In genomic region chr2:157398539-157398938, GRCm38 (mm10) we compare ENCODE assay signal across 21 mouse cellular contexts. TPM values are rescaled to one million over a fixed set of nuclear protein-coding genes. Genes with fewer than 3 reads are reported as not detected.
DNase-seq lines count a peak whose midpoint lies in the region; ATAC-seq and TF ChIP-seq lines count a peak whose summit lies in the region.
"Had no signal": no experiment of that assay in that cellular context is flagged by ENCODE, and none has a peak within 500 bp of the region (broad histone marks: within the 10 kb centered on the region; RNA-seq: fewer than 3 reads in every experiment).

No protein-coding gene starts in this region.

- peak; percentile 30; the same call in 1 of the 2 replicates for TF ChIP-seq CTCF in kidney, postnatal 0 days (IDR thresholded peaks at IDR 0.05; ENCODE audit: low read depth)
- peak; percentile 25; the same call in 1 of the 2 replicates for TF ChIP-seq CTCF in brain, embryonic 14.5 days (IDR thresholded peaks at IDR 0.05; ENCODE audit: borderline replicate concordance, extremely low read depth, insufficient read depth, insufficient read length)

- ATAC-seq in kidney, postnatal 0 days (replicated peaks; ENCODE audit: low FRiP score, low read depth), result no peak
- no peak for ATAC-seq in kidney, embryonic 15.5 days (replicated peaks; ENCODE audit: low FRiP score)
- no peak for ATAC-seq in lung, embryonic 15.5 days (ENCODE audit: borderline replicate concordance, extremely low read depth, low FRiP score, low TSS enrichment)
- no peak for ATAC-seq in megakaryocyte-erythroid progenitor cell, adult 5-6 weeks (replicated peaks; ENCODE audit: low FRiP score, low TSS enrichment, poor library complexity, severe bottlenecking)
- ATAC-seq: intestine, embryonic 15.5 days; Patski had no signal

- H3K9me3 ChIP-seq in kidney, postnatal 0 days (replicated peaks; ENCODE audit: low read length), result no peaks in the 10 kb centered on the region
- H3K9me3 ChIP-seq in kidney, embryonic 15.5 days (replicated peaks), result 0 out of 2 replicates have a peak, but pooled peaks cover 2% of the 10 kb centered on the region
- H3K9me3 ChIP-seq in lung, embryonic 15.5 days, result no peaks in the 10 kb centered on the region
- H3K9me3 ChIP-seq: intestine, embryonic 15.5 days; liver, embryonic 15.5 days had no signal

- peaks cover 17% of the 10 kb centered on the region for H3K36me3 ChIP-seq in kidney, postnatal 0 days (ENCODE audit: insufficient read depth, low read length)
- H3K36me3 ChIP-seq in kidney, embryonic 15.5 days, result peaks cover 39% of the 10 kb centered on the region
- H3K36me3 ChIP-seq in lung, embryonic 15.5 days, result peaks cover 14% of the 10 kb centered on the region

- no peaks in the 10 kb centered on the region for H3K27me3 ChIP-seq in kidney, postnatal 0 days (ENCODE audit: insufficient read depth, low read length)
- H3K27me3 ChIP-seq in kidney, embryonic 15.5 days, result no peaks in the 10 kb centered on the region
- H3K27me3 ChIP-seq in lung, embryonic 15.5 days, result no peaks in the 10 kb centered on the region
- H3K27me3 ChIP-seq: hindbrain, embryonic 12.5 days; intestine, embryonic 15.5 days; liver, embryonic 15.5 days; Patski had no signal

- H3K4me1 ChIP-seq in kidney, postnatal 0 days (replicated peaks; ENCODE audit: insufficient read depth, low read length), result no peaks in the 10 kb centered on the region
- H3K4me1 ChIP-seq in kidney, embryonic 15.5 days, result no peaks in the 10 kb centered on the region
- peaks cover 30% of the 10 kb centered on the region for H3K4me1 ChIP-seq in lung, embryonic 15.5 days

- no peak for DNase-seq in kidney, postnatal 0 days (ENCODE audit: low spot score)
- DNase-seq in lung, adult 18-20 months, result no peak
- peak; percentile 64 for DNase-seq in ES-CJ7 (ENCODE audit: low read depth, low spot score)
- DNase-seq in brain, embryonic 14.5 days (ENCODE audit: low read depth), result no peak
- DNase-seq: cerebellum, postnatal 25 days; gastrocnemius, postnatal 14 days; kidney, postnatal 25 days; left cerebral cortex, postnatal 4 days; right cerebral cortex, postnatal 25 days; thymus, postnatal 14 days had no signal

- no peak overlapping the region for H3K4me2 ChIP-seq in kidney, postnatal 0 days (ENCODE audit: low read length)
- no peak overlapping the region for H3K4me2 ChIP-seq in kidney, embryonic 15.5 days
- no peak overlapping the region for H3K4me2 ChIP-seq in lung, embryonic 15.5 days
- H3K4me2 ChIP-seq: hindbrain, embryonic 12.5 days; intestine, embryonic 15.5 days; liver, embryonic 15.5 days had no signal

- TF ChIP-seq POLR2A in brain, embryonic 14.5 days (IDR thresholded peaks at IDR 0.05; ENCODE audit: borderline replicate concordance, extremely low read depth, insufficient read depth, insufficient read length, poor library complexity, severe bottlenecking), result no peak

- H3K9ac ChIP-seq in kidney, postnatal 0 days (ENCODE audit: low read depth, low read length), result no peak overlapping the region
- H3K9ac ChIP-seq in kidney, embryonic 15.5 days, result no peak overlapping the region
- no peak overlapping the region for H3K9ac ChIP-seq in lung, embryonic 15.5 days
- H3K9ac ChIP-seq: hindbrain, embryonic 12.5 days; intestine, embryonic 15.5 days; liver, embryonic 15.5 days had no signal

- H3K27ac ChIP-seq in kidney, postnatal 0 days, result no peak overlapping the region
- H3K27ac ChIP-seq in kidney, embryonic 15.5 days, result no peak overlapping the region
- H3K27ac ChIP-seq in lung, embryonic 15.5 days, result peak overlapping the region; percentile 95
- H3K27ac ChIP-seq: hindbrain, embryonic 12.5 days; intestine, embryonic 15.5 days; liver, embryonic 15.5 days had no signal

- 98% methylated on average over 4 of the region's 4 CpGs for WGBS in kidney, postnatal 0 days
- over 99% methylated on average over 4 of the region's 4 CpGs for WGBS in kidney, embryonic 15.5 days
- WGBS in lung, embryonic 15.5 days, result 95% methylated on average over 4 of the region's 4 CpGs

- no peak overlapping the region for H3K4me3 ChIP-seq in kidney, postnatal 0 days (replicated peaks; ENCODE audit: low read depth, low read length)
- H3K4me3 ChIP-seq in kidney, embryonic 15.5 days (replicated peaks), result no peak overlapping the region
- H3K4me3 ChIP-seq in lung, embryonic 15.5 days, result no peak overlapping the region
- H3K4me3 ChIP-seq: hindbrain, embryonic 12.5 days; intestine, embryonic 15.5 days; liver, embryonic 15.5 days had no signal

RNA-seq across cellular contexts. Expression of gene Src, which starts 19.7 kb away (rescaled TPM):
- 14.0 TPM in 2 replicates for polyA plus RNA-seq in kidney, postnatal 0 days (2015; fragmentation: Nextera tagmentation; extraction: Ambion mirVana)
- polyA plus RNA-seq in kidney, embryonic 15.5 days (2015; fragmentation: Nextera tagmentation; extraction: Ambion mirVana), result 17.6 and 18.2 TPM in 2 replicates
- 24.0 and 24.8 TPM in 2 replicates for polyA plus RNA-seq in lung, embryonic 15.5 days (2015; fragmentation: Nextera tagmentation; extraction: Ambion mirVana)
- polyA plus RNA-seq in brain, embryonic 14.5 days (2012; rRNA removed), result 87.7 and 98.1 TPM in 2 replicates
- total RNA-seq in megakaryocyte-erythroid progenitor cell, adult 5-6 weeks (2014; fragmentation: Nextera tagmentation), result 0.42 TPM in 1 of 2 replicates, not detected in the other
- 0.75 and 1.3 TPM in 2 replicates for total RNA-seq in megakaryocyte-erythroid progenitor cell, adult 5-6 weeks (2017)

RNA-seq across cellular contexts. Expression of gene Manbal, which starts 31.1 kb away (rescaled TPM):
- 77.9 and 78.4 TPM in 2 replicates for polyA plus RNA-seq in kidney, postnatal 0 days (2015; fragmentation: Nextera tagmentation; extraction: Ambion mirVana)
- polyA plus RNA-seq in kidney, embryonic 15.5 days (2015; fragmentation: Nextera tagmentation; extraction: Ambion mirVana), result 71.7 and 81.2 TPM in 2 replicates
- 83.9 and 89.4 TPM in 2 replicates for polyA plus RNA-seq in lung, embryonic 15.5 days (2015; fragmentation: Nextera tagmentation; extraction: Ambion mirVana)
- polyA plus RNA-seq in brain, embryonic 14.5 days (2012; rRNA removed), result 80.2 and 93.0 TPM in 2 replicates
- 27.2 and 33.9 TPM in 2 replicates for total RNA-seq in megakaryocyte-erythroid progenitor cell, adult 5-6 weeks (2014; fragmentation: Nextera tagmentation)
- 8.6 and 17.3 TPM in 2 replicates for total RNA-seq in megakaryocyte-erythroid progenitor cell, adult 5-6 weeks (2017)

RNA-seq across cellular contexts. Expression of gene Ghrh, which starts 51.2 kb away (rescaled TPM):
- not detected in 2 replicates for polyA plus RNA-seq in kidney, postnatal 0 days (2015; fragmentation: Nextera tagmentation; extraction: Ambion mirVana)
- polyA plus RNA-seq in kidney, embryonic 15.5 days (2015; fragmentation: Nextera tagmentation; extraction: Ambion mirVana), result 0.35 TPM in 1 of 2 replicates, not detected in the other
- not detected in 2 replicates for polyA plus RNA-seq in lung, embryonic 15.5 days (2015; fragmentation: Nextera tagmentation; extraction: Ambion mirVana)
- 2.1 and 2.8 TPM in 2 replicates for polyA plus RNA-seq in brain, embryonic 14.5 days (2012; rRNA removed)
- not detected in 2 replicates for total RNA-seq in megakaryocyte-erythroid progenitor cell, adult 5-6 weeks (2014; fragmentation: Nextera tagmentation)
- not detected in 2 replicates for total RNA-seq in megakaryocyte-erythroid progenitor cell, adult 5-6 weeks (2017)
- total RNA-seq: gastrocnemius, postnatal 14 days; heart, adult 8-10 months; layer of hippocampus, postnatal 10 days; left cerebral cortex, postnatal 4 days had no signal
- polyA plus RNA-seq: heart, postnatal 0 days; neural tube, embryonic 14.5 days; Patski had no signal
